Mouse (Mus musculus) adrenal gland, postnatal 4 days (tissue): ENCODE results near the gene Gm2a. TPM values are rescaled to one million over a fixed set of nuclear protein-coding genes. Genes with fewer than 3 reads are reported as not detected.

Source experiments
- total RNA-seq, 2 experiments: library from RNA; stranded (reverse); gene quantifications; 2 replicates each; pipeline ENCODE4 v1.2.3; 2021

Gm2a gene
- total RNA-seq, 2 experiments from 2014 or later: 114 to 115 TPM

Other genes with a start within 250 kb of the Gm2a start
- gene Lyrm7, start 237.2 kb upstream of the Gm2a start, total RNA-seq: 10 to 100 TPM; 12.5 to 12.7 TPM
- gene Hint1, start 231.7 kb upstream of the Gm2a start, total RNA-seq: 100 to 1,000 TPM; 353 to 385 TPM
- gene Gpx3, start 195.7 kb upstream of the Gm2a start, total RNA-seq: 100 to 1,000 TPM in 1 of 2 experiments, 10 to 100 TPM in 1; 33.8 to 163 TPM
- gene Tnip1, start 135.2 kb upstream of the Gm2a start, total RNA-seq: 10 to 100 TPM; 73.4 to 75.0 TPM
- 100 to 1,000 TPM; 169 to 172 TPM for gene Anxa6, start 64.7 kb upstream of the Gm2a start, total RNA-seq
- gene Ccdc69, start 20.0 kb upstream of the Gm2a start, total RNA-seq: 1 to 10 TPM; 4.9 to 5.0 TPM
- gene Slc36a3, start 53.6 kb downstream of the Gm2a start, total RNA-seq: not detected
- gene Slc36a2, start 87.0 kb downstream of the Gm2a start, total RNA-seq: 10 to 100 TPM; 45.2 to 66.6 TPM
- gene Slc36a1, start 106.2 kb downstream of the Gm2a start, total RNA-seq: 10 to 100 TPM; 35.5 to 35.6 TPM
- under 1 TPM; 0.11 to 0.22 TPM for gene Fat2, start 238.4 kb downstream of the Gm2a start, total RNA-seq